Mouse (Mus musculus): ENCODE results near the gene Gsx2.

DNA sequence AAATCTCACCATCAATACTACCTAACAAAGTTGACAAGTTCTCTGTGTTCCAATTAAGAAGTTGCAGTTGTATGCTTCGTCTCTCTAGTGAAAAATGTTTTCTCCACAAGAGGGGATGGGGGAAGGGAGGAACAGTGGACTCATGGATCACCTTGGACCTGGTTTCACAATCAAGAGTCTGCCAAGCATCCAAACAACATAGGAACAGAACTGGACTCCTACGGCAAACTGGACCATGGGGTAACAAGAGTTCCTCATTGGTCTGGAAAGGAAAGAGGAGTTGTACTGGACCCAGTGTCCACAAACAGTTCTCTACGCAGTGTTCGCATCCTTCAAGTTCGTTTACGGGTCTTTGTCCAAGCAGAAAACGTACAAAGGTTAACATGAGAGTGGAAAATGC, 30.0 kb upstream of the Gsx2 start:
- TF ChIP-seq CTCF (conservative IDR thresholded peaks at IDR 0.05; ENCODE audit: low read length) (no peak), NANOG (IDR thresholded peaks at IDR 0.05; ENCODE audit: borderline replicate concordance, low read length) (no peak), POU5F1 (IDR thresholded peaks at IDR 0.05; ENCODE audit: borderline replicate concordance, low read length) (no peak)

All from E14TG2a.4 (cell line).